In genomic region chr8:70742176-70742575, GRCm38 (mm10) we compare ENCODE assay signal across 31 mouse cellular contexts. TPM values are rescaled to one million over a fixed set of nuclear protein-coding genes. Genes with fewer than 3 reads are reported as not detected.
DNase-seq lines count a peak whose midpoint lies in the region; ATAC-seq and TF ChIP-seq lines count a peak whose summit lies in the region.
"Had no signal": no experiment of that assay in that cellular context is flagged by ENCODE, and none has a peak within 500 bp of the region (broad histone marks: within the 10 kb centered on the region; RNA-seq: fewer than 3 reads in every experiment).

No protein-coding gene starts in this region.

- 75% methylated on average over 11 of the region's 11 CpGs for WGBS in forebrain, embryonic 11.5 days
- WGBS in forebrain, embryonic 16.5 days: 78% methylated on average over 11 of the region's 11 CpGs
- WGBS in kidney, adult 2 months: 70% methylated on average over 11 of the region's 11 CpGs
- 65% methylated on average over 11 of the region's 11 CpGs for WGBS in embryonic facial prominence, embryonic 10.5 days

- H3K36me3 ChIP-seq in forebrain, embryonic 11.5 days (ENCODE audit: control insufficient read depth, insufficient read depth, low read length): no peaks in the 10 kb centered on the region
- H3K36me3 ChIP-seq in forebrain, embryonic 16.5 days (ENCODE audit: control insufficient read depth, insufficient read depth): no peaks in the 10 kb centered on the region
- no peaks in the 10 kb centered on the region; the same call in 1 of the 2 replicates for H3K36me3 ChIP-seq in kidney, adult 2 months (ENCODE audit: control insufficient read depth, insufficient read depth, low read length)
- no peaks in the 10 kb centered on the region for H3K36me3 ChIP-seq in embryonic facial prominence, embryonic 10.5 days (replicated peaks)
- H3K36me3 ChIP-seq: embryonic facial prominence, embryonic 12.5 days; hindbrain, embryonic 13.5 days; limb, embryonic 15.5 days; liver, embryonic 15.5 days; midbrain, embryonic 10.5 days; stomach, embryonic 15.5 days had no signal

- no peak overlapping the region for H3K4me2 ChIP-seq in forebrain, embryonic 11.5 days (ENCODE audit: low read depth, low read length, severe bottlenecking)
- no peak overlapping the region for H3K4me2 ChIP-seq in forebrain, embryonic 16.5 days (ENCODE audit: low read length)
- H3K4me2 ChIP-seq: liver, embryonic 15.5 days had no signal

- H3K27ac ChIP-seq in forebrain, embryonic 11.5 days (ENCODE audit: low read depth, low read length): no peak overlapping the region
- no peak overlapping the region for H3K27ac ChIP-seq in forebrain, embryonic 16.5 days (ENCODE audit: low read length)
- no peak overlapping the region for H3K27ac ChIP-seq in kidney, adult 2 months (ENCODE audit: insufficient read depth, low read depth, low read length)
- H3K27ac ChIP-seq in embryonic facial prominence, embryonic 10.5 days (replicated peaks): no peak overlapping the region
- H3K27ac ChIP-seq: embryonic facial prominence, embryonic 12.5 days; hindbrain, embryonic 13.5 days; limb, embryonic 15.5 days; liver, embryonic 15.5 days; macrophage; stomach, embryonic 15.5 days had no signal

- no peak for TF ChIP-seq CTCF in kidney, adult 2 months (conservative IDR thresholded peaks at IDR 0.05; ENCODE audit: insufficient read depth, insufficient read length, low read depth, low read length)

- no peak overlapping the region for H3K4me3 ChIP-seq in forebrain, embryonic 11.5 days (ENCODE audit: low read depth, low read length)
- no peak overlapping the region for H3K4me3 ChIP-seq in forebrain, embryonic 16.5 days (replicated peaks; ENCODE audit: low read length)
- H3K4me3 ChIP-seq in kidney, adult 2 months (ENCODE audit: insufficient read depth, low read depth, low read length): no peak overlapping the region
- no peak overlapping the region for H3K4me3 ChIP-seq in embryonic facial prominence, embryonic 10.5 days
- H3K4me3 ChIP-seq: erythroblast, embryonic 14.5 days; limb, embryonic 15.5 days; liver, embryonic 15.5 days had no signal

- no peaks in the 10 kb centered on the region for H3K9me3 ChIP-seq in forebrain, embryonic 11.5 days (ENCODE audit: control insufficient read depth, low read length)
- no peaks in the 10 kb centered on the region; the same call in 1 of the 2 replicates for H3K9me3 ChIP-seq in forebrain, embryonic 16.5 days (ENCODE audit: control insufficient read depth, low read length)
- no peaks in the 10 kb centered on the region for H3K9me3 ChIP-seq in embryonic facial prominence, embryonic 10.5 days
- H3K9me3 ChIP-seq: embryonic facial prominence, embryonic 12.5 days; hindbrain, embryonic 13.5 days; limb, embryonic 15.5 days; liver, embryonic 15.5 days; midbrain, embryonic 10.5 days; stomach, embryonic 15.5 days had no signal

- H3K9ac ChIP-seq in forebrain, embryonic 11.5 days (ENCODE audit: low read length): no peak overlapping the region
- no peak overlapping the region for H3K9ac ChIP-seq in forebrain, embryonic 16.5 days (replicated peaks; ENCODE audit: low read depth, low read length)
- H3K9ac ChIP-seq: limb, embryonic 15.5 days; liver, embryonic 15.5 days; stomach, embryonic 15.5 days had no signal

- H3K27me3 ChIP-seq in forebrain, embryonic 11.5 days (ENCODE audit: control insufficient read depth, insufficient read depth, low read length): peaks cover 42% of the 10 kb centered on the region
- peaks cover 53% of the 10 kb centered on the region for H3K27me3 ChIP-seq in forebrain, embryonic 16.5 days (replicated peaks; ENCODE audit: control insufficient read depth, insufficient read depth, low read length)
- no peaks in the 10 kb centered on the region for H3K27me3 ChIP-seq in kidney, adult 2 months (replicated peaks; ENCODE audit: control insufficient read depth, insufficient read depth, low read length)
- peaks cover 88% of the 10 kb centered on the region for H3K27me3 ChIP-seq in embryonic facial prominence, embryonic 10.5 days (replicated peaks; ENCODE audit: low read depth, poor library complexity, severe bottlenecking)
- H3K27me3 ChIP-seq: Patski had no signal

- TF ChIP-seq POLR2A in kidney, adult 2 months (IDR thresholded peaks at IDR 0.05; ENCODE audit: low read depth, low read length): no peak

- no peak for ATAC-seq in forebrain, embryonic 11.5 days (replicated peaks; ENCODE audit: low FRiP score)
- no peak for ATAC-seq in forebrain, embryonic 16.5 days
- ATAC-seq: forebrain, embryonic 14.5 days; intestine, embryonic 16.5 days; Patski had no signal

- H3K4me1 ChIP-seq in forebrain, embryonic 11.5 days (replicated peaks; ENCODE audit: control insufficient read depth, insufficient read depth, low read length): peaks cover 3% of the 10 kb centered on the region; the same call in 1 of the 2 replicates
- peaks cover 15% of the 10 kb centered on the region for H3K4me1 ChIP-seq in forebrain, embryonic 16.5 days (replicated peaks; ENCODE audit: control insufficient read depth, insufficient read depth, low read length)
- peaks cover 3% of the 10 kb centered on the region; the same call in 1 of the 2 replicates for H3K4me1 ChIP-seq in kidney, adult 2 months (ENCODE audit: control insufficient read depth, insufficient read depth, low read length)
- H3K4me1 ChIP-seq in embryonic facial prominence, embryonic 10.5 days: peaks cover 36% of the 10 kb centered on the region

- peak; percentile 42 for DNase-seq in forebrain, embryonic 11.5 days (ENCODE audit: low spot score)
- peak; percentile 17 for DNase-seq in heart, postnatal 4 days
- no peak for DNase-seq in heart, adult 9 months (ENCODE audit: low spot score in 2 of 2)
- peak; percentile 24 to 54 for DNase-seq in kidney, postnatal 4 days
- DNase-seq in kidney, adult 2 months: no peak
- peak; percentile 35 for DNase-seq in embryonic facial prominence, embryonic 10.5 days (ENCODE audit: low spot score)
- DNase-seq in embryo, embryonic 11 days: no peak
- DNase-seq: adrenal gland, adult 8-10 months; cerebellum, adult 9-10 months; right cerebral cortex, postnatal 25 days; thymus, adult 18-20 months had no signal

RNA-seq across cellular contexts. Expression of gene Rab3a, which starts 12.3 kb away (rescaled TPM):
- 42.7 and 49.7 TPM in 2 replicates for polyA plus RNA-seq in forebrain, embryonic 11.5 days (2014; fragmentation: Nextera tagmentation; extraction: Ambion mirVana)
- polyA plus RNA-seq in forebrain, embryonic 16.5 days (2015; fragmentation: Nextera tagmentation; extraction: Ambion mirVana): 350 and 395 TPM in 2 replicates
- total RNA-seq in heart, postnatal 4 days (2021): 10 to 100 TPM; 27.3 to 28.7 TPM
- polyA plus RNA-seq in kidney, adult 2 months (2012; rRNA removed): 29.7 and 31.1 TPM in 2 replicates
- polyA plus RNA-seq in embryonic facial prominence, embryonic 10.5 days (2016; fragmentation: Nextera tagmentation; extraction: Ambion mirVana): 13.6 and 16.2 TPM in 2 replicates

RNA-seq across cellular contexts. Expression of gene Mpv17l2, which starts 18.6 kb away (rescaled TPM):
- 31.0 and 34.1 TPM in 2 replicates for polyA plus RNA-seq in forebrain, embryonic 11.5 days (2014; fragmentation: Nextera tagmentation; extraction: Ambion mirVana)
- 49.3 and 49.8 TPM in 2 replicates for polyA plus RNA-seq in forebrain, embryonic 16.5 days (2015; fragmentation: Nextera tagmentation; extraction: Ambion mirVana)
- 10 to 100 TPM; 35.8 to 37.9 TPM for total RNA-seq in heart, postnatal 4 days (2021)
- 73.4 and 96.3 TPM in 2 replicates for polyA plus RNA-seq in kidney, adult 2 months (2012; rRNA removed)
- 28.2 and 34.5 TPM in 2 replicates for polyA plus RNA-seq in embryonic facial prominence, embryonic 10.5 days (2016; fragmentation: Nextera tagmentation; extraction: Ambion mirVana)

RNA-seq across cellular contexts. Expression of gene Pde4c, which starts 18.7 kb away (rescaled TPM):
- 0.13 and 0.37 TPM in 2 replicates for polyA plus RNA-seq in forebrain, embryonic 11.5 days (2014; fragmentation: Nextera tagmentation; extraction: Ambion mirVana)
- polyA plus RNA-seq in forebrain, embryonic 16.5 days (2015; fragmentation: Nextera tagmentation; extraction: Ambion mirVana): 0.12 and 0.54 TPM in 2 replicates
- total RNA-seq in heart, postnatal 4 days (2021): 1 to 10 TPM in 1 of 2 experiments, under 1 TPM in 1; 0.74 to 1.0 TPM
- polyA plus RNA-seq in kidney, adult 2 months (2012; rRNA removed): 81.6 and 113 TPM in 2 replicates
- 0.20 and 0.69 TPM in 2 replicates for polyA plus RNA-seq in embryonic facial prominence, embryonic 10.5 days (2016; fragmentation: Nextera tagmentation; extraction: Ambion mirVana)
- polyA plus RNA-seq: erythroblast, embryonic 14.5 days; forebrain, embryonic 14.5 days; macrophage had no signal

RNA-seq across cellular contexts. Expression of gene Gm3336, which starts 23.8 kb away (rescaled TPM):
- not detected in 2 replicates for polyA plus RNA-seq in forebrain, embryonic 11.5 days (2014; fragmentation: Nextera tagmentation; extraction: Ambion mirVana)
- polyA plus RNA-seq in forebrain, embryonic 16.5 days (2015; fragmentation: Nextera tagmentation; extraction: Ambion mirVana): not detected in 2 replicates
- not detected for total RNA-seq in heart, postnatal 4 days (2021)
- polyA plus RNA-seq in kidney, adult 2 months (2012; rRNA removed): 0.61 and 0.99 TPM in 2 replicates
- polyA plus RNA-seq in embryonic facial prominence, embryonic 10.5 days (2016; fragmentation: Nextera tagmentation; extraction: Ambion mirVana): not detected in 2 replicates
- total RNA-seq: adrenal gland, adult 8-10 months; common myeloid progenitor, adult 5-6 weeks; layer of hippocampus, adult 18-20 months; layer of hippocampus, postnatal 25 days; left cerebral cortex, postnatal 10 days; monocyte, adult 5-6 weeks had no signal
- polyA plus RNA-seq: embryonic facial prominence, embryonic 12.5 days; erythroblast, embryonic 14.5 days; forebrain, embryonic 14.5 days; heart, embryonic 16.5 days; hindbrain, embryonic 13.5 days; limb, embryonic 15.5 days; lung, embryonic 16.5 days; macrophage; midbrain, embryonic 10.5 days; neural tube, embryonic 14.5 days had no signal

RNA-seq across cellular contexts. Expression of gene Pik3r2, which starts 34.3 kb away (rescaled TPM):
- polyA plus RNA-seq in forebrain, embryonic 11.5 days (2014; fragmentation: Nextera tagmentation; extraction: Ambion mirVana): 58.9 and 61.6 TPM in 2 replicates
- polyA plus RNA-seq in forebrain, embryonic 16.5 days (2015; fragmentation: Nextera tagmentation; extraction: Ambion mirVana): 145 and 149 TPM in 2 replicates
- total RNA-seq in heart, postnatal 4 days (2021): 10 to 100 TPM; 36.0 to 39.2 TPM
- polyA plus RNA-seq in kidney, adult 2 months (2012; rRNA removed): 60.5 and 94.7 TPM in 2 replicates
- polyA plus RNA-seq in embryonic facial prominence, embryonic 10.5 days (2016; fragmentation: Nextera tagmentation; extraction: Ambion mirVana): 79.2 and 79.8 TPM in 2 replicates

Comparison
In these comparisons a context has a peak if more than half of its experiments do, and no peak if none do; other contexts are left out.
1. DNase-seq: peak in forebrain, embryonic 11.5 days (single experiment), heart, postnatal 4 days (single experiment), kidney, postnatal 4 days (2 of 2) and embryonic facial prominence, embryonic 10.5 days (single experiment); none in heart, adult 9 months (0 of 2), kidney, adult 2 months (single experiment) and embryo, embryonic 11 days (single experiment).
2. RNA of gene Pde4c, which starts 18.7 kb away (polyA plus RNA-seq): 81.6 to 113 TPM in kidney, adult 2 months; 0.12 to 0.54 TPM in forebrain, embryonic 16.5 days, 0.20 to 0.69 TPM in embryonic facial prominence, embryonic 10.5 days and 0.13 to 0.37 TPM in forebrain, embryonic 11.5 days; every median in the first group is over 10 times any median in the second.